Mouse (Mus musculus) adrenal gland (tissue): ENCODE measurements at regions not wholly inside any gene's neighbourhood (a gene's known extent, or its start where the extent isn't known, plus 50 kb on each side); places are given as distances from the start of the nearest gene placed in this dataset.

Experiments used
- intact Hi-C: fragments of 180-260 bp; cut with DNase I; formaldehyde crosslinking; loops from one replicate; pipeline ENCODE4 v1.15.1; 2025

DNA sequence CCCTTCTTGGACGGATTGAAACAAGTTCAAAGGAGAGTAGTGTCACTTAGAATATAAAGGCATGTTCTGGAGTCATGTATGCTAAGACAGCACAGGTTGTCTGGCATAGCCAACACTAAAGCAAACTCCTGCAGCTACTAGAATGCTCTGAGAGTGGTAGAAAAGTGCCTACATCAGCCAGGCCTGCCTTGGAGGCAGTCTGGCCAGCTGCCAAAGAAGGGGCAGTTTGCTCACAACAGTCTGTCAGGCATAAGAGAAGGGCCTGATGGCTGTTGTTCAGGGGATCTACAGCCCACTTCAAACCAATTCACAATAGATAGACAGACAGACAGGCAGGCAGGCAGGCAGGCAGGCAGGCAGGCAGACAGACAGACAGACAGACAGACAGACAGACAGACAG is 136.5 kb upstream of the Dap start:
- intact Hi-C loops = no loop called here

DNA sequence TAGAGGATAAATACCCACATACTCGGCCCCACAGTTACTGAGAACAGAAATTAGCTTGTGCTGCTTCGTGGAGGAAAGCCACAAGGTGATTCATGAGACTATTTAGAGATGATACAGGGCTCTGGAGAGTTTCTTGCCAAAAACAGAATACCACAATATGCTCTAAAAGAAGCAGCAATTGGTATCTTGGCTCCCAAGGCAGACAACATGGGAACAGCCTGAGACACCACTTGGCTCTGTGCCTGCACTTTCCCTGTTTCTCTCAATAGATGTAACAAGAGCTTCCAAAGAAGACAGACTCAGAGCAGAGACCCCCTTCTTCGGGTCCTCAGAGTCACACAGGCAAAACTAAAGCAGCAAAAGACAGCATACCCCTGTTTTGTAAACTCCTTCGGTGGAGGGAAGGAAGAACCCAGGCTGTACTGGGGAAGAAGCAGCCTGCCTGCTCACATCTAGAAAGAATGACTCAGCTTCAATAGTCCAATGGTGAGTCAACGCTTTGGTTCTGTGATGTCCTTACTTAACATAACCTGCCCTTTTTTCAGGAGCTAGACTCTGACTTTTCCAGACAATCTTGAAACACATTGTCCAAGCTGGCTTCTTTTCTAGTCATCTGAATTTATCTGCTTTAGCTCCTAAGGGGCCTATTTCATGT is 132.1 kb upstream of the Dap start:
- intact Hi-C loops = no loop called here

DNA sequence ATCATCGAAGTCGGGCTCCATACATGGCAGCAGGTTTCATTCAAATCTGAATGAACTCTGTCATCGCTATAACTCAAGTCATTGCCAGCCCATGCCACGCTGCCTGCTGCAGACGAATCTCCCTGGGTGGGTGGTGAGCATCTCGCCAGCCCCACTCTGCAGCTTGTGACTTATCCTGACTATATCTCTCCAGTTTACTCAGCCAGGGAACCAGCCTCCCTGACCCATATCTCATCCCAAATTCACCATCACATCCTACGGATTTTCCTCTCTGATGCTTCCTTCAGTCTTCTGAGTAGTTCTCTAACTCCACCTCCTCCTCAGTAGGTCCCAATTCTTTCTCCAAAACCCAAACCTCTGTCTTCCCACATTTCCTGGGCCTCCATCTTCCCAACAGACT is 127.9 kb upstream of the Dap start:
- intact Hi-C loops = no loop called here

DNA sequence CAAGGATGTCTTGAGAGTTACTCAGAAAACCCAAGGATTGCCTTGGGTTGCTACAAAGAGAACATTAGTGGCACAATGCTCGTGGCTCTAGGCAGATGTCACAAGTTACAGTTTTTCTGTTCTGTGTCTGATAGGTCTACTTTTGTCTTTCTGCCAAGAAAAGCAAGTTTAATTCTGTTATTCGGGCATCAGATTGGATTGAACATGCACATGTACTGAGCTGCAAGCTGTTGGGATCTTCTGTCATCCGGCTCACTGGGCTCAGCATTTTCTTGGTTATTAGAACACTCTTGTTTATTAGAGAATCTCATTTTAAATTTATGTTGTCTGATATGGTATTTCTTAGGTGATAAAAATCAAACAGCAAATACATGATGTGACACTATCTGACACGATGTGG is 126.8 kb upstream of the Dap start:
- intact Hi-C loops = no loop called here

DNA sequence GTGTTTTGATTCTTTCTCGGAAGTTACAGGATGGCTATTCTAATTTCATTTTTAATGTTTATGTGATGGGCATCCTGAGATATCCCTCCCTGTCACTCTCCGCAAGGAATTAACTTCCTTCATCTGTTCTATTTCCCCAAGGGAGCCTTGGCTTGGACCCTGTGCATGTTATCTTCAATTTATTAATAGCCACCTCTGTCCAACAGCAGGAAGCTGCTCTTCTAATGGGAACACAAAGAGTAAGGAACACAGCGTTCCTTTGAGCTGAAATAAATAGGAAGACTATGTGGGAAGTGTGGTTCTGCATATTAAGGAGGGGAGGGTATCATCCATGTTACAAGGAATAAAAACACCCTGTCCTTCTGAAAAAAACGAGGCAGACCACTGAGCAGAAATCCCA is 119.4 kb upstream of the Dap start:
- intact Hi-C loops = no loop called here

DNA sequence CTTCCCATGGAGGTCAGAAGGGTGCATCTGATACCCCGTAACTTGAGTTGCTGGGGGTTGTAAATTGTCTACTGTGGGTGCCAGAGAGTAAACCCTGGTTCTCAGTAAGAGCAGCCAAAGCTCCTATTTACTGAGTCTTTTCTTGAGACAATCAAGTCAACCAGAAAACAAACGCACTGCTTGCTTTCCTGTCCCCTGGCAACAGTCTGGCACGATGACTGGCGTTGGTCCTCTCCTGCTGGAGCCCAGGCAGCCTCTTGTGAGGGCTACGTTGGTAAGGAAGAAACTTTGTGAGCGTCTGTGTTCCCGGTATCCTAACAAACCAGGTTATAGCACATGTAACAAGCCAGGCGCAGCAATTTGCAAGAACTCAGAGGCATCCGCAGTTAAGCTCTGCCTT is 117.2 kb upstream of the Dap start:
- intact Hi-C loops = no loop called here

DNA sequence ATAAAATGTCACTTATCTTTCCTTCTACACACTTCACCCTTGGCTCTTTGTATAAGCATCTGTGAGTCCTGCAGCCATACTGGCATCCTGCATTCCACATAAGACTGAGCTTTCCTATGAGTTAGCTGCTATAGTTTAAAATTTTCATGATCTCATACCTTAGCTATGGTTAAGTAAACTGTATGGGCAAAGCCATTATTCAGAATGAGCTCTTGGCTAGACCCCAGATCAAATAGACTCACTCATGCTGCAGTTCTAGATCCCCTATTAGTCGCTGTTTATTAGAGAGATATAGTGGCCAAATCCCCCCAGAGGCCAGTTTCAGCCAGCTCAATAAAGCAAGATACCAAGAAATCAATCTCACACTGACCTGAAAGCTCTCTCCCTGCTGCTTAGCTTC is 110.9 kb upstream of the Dap start:
- intact Hi-C loops = no loop called here

DNA sequence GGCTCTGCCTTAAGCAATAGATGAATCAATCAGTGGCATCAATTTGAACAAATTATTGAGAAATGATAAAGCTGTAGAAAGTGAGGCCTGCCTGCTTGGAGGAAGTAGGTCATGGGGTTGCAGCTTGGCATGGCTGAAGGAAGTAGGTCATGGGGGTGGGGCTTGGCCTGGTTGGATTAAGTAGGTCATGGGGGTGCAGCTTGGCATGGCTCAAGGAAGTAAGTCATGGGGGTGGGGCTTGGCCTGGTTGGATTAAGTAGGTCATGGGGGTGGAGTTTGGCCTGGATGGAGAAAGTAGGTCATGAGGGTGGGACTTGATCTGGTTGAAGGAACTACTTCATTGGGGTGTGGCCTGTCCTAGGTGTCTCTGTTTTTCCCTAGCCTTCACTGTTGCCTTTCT is 106.8 kb upstream of the Dap start:
- intact Hi-C loops = no loop called here

DNA sequence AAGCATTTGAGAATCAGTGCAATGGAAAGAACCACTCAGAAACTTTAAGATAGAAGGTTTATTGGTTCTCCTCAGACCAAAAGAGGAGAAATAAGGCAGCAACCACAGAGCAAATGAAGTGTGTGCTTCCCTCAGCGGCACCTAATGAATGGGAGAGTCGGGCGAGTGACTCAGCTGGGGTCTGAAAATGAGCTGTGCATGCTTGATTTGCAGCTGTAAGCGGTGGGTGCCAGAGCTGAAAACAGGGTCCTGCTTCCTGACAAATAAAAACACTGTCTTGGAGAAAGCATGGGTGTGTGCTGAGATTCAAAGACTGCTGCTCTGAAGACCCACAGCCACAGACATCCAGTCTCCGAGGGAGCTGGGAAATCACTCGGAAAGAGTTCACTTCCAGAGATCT is 104.0 kb upstream of the Dap start:
- intact Hi-C loops = no loop called here

DNA sequence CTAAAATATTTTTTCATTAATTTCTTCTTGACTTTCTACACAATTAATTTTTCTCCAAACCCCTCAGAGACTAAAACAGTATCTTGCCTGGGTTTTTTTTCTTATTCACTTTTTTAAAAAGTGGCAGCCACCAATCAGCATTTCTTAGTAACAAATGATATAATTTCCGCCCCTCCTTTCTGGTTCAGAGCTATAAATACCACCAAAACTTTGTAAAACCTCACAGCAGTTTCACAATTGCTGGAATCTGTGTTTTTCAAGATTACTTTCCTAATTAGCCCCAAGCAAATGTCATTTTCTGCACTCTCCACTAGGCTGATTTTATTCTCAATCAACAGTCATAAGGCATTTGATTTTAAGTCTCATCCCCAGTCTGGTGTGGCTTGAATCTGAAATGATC is 98.3 kb upstream of the Dap start:
- intact Hi-C loops = no loop called here

DNA sequence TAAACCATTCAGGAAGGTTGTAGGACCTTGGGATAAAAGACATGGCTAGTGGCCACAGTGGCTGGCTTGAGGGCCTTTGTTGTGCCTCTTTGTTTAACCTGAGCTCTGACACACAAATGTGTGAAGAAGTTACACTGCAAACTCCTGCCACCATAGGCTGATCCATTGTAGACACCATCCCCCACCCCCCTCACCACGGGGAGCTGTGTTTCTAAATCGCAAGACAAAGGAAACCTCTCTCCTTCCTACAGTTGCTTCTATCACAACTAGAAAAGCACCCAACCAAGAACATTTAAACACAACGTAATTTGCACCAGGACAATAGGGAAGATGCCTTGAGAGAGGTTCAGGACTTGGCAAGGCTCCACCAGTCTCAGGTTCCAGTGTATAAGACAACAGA is 97.1 kb upstream of the Dap start:
- intact Hi-C loops = no loop called here

DNA sequence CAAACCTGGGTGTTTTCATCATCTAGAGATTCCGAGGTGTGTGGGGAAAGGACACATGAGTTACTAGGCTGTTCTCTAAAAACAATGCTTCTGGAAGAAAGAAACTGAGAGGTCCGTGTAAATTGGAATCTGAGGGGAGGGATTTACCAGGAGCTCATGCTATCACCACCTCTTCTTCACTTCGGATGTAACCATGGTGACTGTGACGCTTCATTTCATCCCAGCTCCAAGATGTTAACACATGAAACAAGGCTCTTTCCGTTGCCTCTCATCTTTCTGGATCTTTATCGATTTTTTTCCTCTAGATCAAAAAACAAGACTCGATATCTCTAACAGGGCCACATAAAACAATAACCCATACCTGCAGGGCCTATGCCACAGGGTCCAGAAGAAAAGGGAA is 89.2 kb upstream of the Dap start:
- intact Hi-C loops = no loop called here

DNA sequence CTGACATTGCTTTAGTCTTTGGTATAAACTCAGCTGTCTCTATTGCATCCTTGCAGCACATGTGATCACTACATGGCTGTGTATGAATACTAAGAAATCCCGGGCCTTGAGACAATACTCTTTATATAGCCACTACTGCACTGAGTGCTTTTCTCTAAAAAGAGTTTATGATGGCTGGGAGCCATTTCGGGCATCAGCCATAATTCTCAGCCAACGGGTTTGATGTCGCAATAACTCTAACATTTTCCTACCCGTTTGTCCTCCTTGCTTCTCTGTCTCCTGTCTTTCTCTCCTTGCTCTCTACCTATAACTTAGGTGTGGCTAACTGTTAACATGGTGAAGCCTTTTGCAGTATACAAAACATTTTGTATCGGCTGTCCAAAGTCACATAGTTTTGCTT is 85.5 kb upstream of the Dap start:
- intact Hi-C loops = no loop called here

DNA sequence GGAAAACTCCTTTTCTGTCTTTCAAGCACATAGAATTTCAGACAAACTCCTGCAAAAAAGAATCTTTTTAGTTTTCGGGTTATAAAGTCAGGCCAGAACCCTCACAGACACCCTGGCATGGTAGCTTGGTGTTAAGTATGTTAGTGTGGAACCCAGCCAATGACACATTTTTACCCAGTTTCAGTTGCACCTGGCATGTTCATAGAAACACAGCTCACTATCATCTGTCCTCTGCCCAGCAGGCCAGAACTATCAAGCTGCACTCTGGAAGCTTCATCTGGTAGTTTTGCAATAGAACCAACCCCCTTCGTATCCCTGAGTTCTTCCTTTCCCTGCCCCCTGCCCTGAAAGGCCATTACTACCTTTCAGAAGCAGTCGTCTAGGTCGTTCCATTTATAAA is 82.4 kb upstream of the Dap start:
- intact Hi-C loops = no loop called here

DNA sequence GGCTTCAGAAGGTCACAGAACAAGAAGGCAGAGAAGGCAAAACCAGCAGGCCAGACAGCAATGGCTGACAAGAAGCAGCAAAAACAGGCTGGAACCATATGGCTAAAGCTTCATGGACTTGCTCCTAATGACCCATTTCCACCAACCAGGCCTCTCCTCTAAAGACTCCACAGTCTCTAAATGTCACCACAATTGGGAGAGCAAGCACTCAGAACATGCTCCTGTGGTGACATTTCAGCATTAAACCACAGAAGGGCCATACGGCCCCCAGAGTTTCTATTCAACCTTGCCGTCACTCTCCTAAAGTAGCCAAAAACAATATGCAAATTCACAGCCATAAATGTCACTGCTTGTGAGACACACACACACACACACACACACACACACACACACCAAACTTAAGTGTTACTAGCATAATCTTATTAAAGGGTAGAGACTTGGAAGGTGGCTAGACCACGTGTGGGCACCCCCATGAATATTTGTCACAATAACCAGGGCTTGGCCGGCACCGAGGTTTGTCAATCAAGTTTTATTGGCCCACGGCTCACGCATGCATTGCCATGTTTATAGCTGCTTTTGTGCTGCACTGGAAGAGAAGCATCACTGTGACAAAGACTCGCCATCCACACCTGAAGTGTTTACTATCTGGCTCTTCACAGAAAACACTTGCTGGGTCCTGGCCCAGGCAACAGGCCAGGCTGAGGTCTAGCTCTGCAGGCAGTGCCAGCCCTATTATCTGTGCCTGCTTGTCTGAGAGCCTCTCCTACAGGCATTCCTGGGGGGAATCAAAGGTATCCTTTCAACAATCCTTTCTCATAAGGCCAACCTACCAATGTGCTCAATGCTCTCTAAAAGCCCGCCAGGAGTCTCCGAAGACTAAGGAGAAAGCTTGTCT is 75.6 kb upstream of the Dap start:
- intact Hi-C loops = no loop called here

DNA sequence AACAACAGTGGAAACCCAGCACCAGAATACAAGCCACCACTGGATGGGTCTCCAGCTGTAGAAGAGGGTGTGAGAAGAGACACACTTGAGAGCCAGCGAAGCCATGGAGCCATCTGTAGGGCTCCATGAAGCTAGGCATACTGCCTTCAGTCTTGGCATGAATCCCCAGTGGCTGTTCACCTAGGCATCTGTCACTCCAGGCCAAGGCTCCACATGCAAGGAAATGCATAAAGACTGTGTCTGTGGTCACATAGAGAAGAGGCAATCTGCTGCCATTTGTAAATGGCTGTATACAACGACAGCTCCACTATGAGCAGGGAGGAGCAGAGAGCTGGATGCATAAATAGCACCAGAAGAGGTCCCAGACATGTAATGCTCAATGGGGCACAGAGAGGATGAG is 74.3 kb upstream of the Dap start:
- intact Hi-C loops = loop anchor here (2.0 to 10.0 kb wide), 2 partner anchors 115 to 223 kb away; no protein-coding TSS in a partner anchor

DNA sequence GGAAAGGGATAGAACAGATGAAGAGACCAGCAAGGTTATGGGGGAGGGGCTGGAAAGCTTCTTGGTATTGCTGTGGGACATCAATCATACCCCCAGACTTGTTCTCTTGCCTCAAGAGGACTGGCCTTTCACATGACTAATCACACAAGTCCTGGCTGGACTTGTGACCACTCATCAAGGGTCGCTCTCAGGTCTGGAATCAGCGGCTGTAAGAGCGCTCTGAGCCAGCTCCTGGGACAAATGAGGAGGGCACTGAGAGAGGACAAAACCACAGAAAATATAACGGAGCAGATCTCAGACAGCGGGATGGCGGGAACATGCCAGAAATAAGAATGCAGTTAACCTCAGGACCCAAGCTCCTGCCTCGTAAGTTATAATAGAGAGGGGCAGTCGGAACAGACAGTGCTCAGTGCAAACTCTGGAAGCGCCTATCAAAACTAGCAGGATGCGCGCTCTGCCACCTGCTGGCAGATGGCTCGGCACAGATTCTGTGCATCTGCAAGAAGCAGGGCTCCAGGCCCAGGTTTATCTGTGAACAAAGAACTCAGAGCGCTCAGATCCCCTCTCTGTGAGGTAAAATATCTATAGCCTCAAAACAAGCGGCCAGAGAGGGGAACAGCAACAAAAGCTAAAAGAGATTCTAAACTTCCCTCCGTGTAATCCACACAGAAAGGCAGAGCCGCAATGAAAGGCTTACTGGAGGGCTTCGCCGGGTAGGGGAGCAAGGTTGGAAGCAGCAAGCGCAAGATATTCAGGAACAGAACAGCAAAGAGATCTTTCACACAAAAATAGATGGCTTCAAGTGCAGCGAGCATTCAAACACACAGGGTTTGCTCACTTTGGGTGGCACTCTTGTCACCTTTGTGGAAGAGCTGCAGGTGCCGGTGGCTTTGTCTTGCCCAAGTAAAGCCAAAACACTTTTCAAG is 73.3 kb upstream of the Dap start:
- intact Hi-C loops = loop anchor here (2.0 to 10.0 kb wide), 2 partner anchors 114 to 224 kb away; no protein-coding TSS in a partner anchor

DNA sequence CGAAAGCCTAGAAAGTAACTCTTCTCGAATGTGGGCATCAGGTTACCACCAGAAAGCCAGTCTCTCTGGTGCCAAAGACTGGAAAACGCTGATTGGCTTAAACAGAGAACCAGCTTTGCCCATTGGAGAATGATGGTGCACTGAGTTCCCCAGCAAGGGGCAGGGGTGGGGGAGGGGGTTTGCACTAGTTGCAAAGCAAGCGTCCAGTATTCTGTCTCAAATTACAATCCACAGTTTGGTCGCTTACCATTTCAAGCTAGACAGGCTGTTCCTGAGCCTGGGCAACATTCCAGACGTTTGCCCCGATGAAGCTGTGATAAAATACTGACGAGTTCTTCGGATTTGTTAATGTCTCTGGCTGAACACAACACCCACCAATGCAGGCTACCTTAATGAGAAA is 69.0 kb upstream of the Dap start:
- intact Hi-C loops = loop anchor here (10.0 kb wide), 1 partner anchor 110 kb away; no protein-coding TSS in a partner anchor

DNA sequence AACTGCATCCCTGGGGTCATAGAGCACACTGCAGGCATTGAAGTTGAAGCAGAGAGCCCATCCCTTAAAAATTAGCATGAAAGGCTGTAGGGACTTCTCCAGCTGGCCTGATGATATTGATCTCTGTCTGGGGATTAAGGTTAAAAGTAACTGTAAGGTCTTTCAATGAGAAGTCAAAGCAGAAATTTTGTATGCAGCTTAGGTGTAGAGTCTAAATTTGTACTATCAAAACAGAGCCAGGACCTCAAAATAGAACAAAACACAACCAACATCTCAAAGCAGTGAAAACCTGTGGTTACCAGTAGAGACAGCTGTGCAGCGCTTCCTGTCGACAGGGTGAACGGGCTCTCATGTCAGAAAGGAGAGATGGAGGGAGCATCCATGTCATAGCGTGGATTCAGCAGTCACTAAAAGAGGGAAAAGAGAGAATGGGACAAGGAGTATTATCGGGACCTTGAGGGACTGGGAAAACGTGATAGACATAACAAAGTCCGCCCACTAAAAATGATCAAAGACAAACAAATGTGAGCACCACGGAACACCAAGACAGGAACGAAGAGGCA is 57.5 kb upstream of the Dap start:
- intact Hi-C loops = no loop called here

DNA sequence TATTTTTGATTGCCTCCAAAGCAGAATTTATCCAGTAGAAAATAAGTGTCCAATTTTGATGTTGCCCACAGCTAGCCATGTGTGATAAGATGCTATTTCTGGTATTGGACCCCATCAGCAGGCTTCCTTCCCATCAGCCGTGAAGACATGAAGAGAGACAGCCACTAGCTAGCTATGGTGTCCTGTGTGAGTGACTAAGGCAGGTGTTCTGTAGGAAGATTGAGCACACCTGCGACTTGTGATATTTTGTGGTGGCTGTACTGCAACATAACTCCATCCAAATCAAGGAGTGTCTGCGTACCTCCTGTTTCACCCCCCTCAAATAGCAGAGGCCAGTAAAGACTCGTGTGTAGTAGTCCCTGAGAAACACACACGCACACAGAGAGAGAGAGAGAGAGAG is 56.6 kb upstream of the Dap start:
- intact Hi-C loops = no loop called here

DNA sequence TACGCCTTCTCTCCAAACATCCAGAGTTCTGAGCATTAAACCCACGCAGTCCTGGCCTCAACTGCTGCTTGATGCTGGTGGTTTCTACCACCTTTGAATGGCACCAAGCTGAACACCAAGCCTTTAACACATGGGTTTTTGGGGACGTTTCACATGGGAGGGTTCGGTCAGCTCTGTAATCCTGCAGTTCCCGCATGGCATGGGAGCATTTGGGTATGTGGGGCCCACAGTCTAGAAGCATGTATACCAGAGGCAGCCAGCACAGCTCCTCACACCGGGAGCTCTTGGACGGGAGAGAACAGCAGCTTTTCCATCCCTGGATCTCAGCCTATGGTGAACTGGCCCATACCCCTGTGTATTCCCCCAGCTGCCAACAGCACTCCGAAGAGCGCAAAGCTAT is 55.9 kb upstream of the Dap start:
- intact Hi-C loops = no loop called here
